Mouse (Mus musculus) kidney, embryonic 14.5 days (tissue): ENCODE measurements around the gene Gm11992. TPM values are rescaled to one million over a fixed set of nuclear protein-coding genes. Genes with fewer than 3 reads are reported as not detected.

Experiments
- ATAC-seq: fragments of 200-750 bp; cut with Nextera tagmentation; 2 replicates; pipeline ENCODE4 v1.8.0; 2017; ENCODE audit warnings: moderate number of reproducible peaks, mild to moderate bottlenecking, moderate TSS enrichment, moderate library complexity; ENCODE audit not compliant: low FRiP score, low TSS enrichment
- H3K27ac ChIP-seq: fragments of 300-500 bp; sonication (generic); 2 replicates; pipeline ENCODE4 v1.5.1; 2014; ENCODE audit warnings: low read depth, mild to moderate bottlenecking, low read length, moderate library complexity, mixed read lengths
- H3K27me3 ChIP-seq: fragments of 300-500 bp; sonication (generic); 2 replicates; pipeline ENCODE4 v1.6.1; 2014; ENCODE audit warnings: mild to moderate bottlenecking, low read length; ENCODE audit not compliant: control insufficient read depth, insufficient read depth
- H3K36me3 ChIP-seq: fragments of 300-500 bp; sonication (generic); 2 replicates; pipeline ENCODE4 v1.6.1; 2014; ENCODE audit warnings: low read length, mixed read lengths; ENCODE audit not compliant: control insufficient read depth, insufficient read depth
- H3K4me1 ChIP-seq: fragments of 300-500 bp; sonication (generic); 2 replicates; pipeline ENCODE4 v1.6.1; 2014; ENCODE audit warnings: low read length, mixed read lengths; ENCODE audit not compliant: control insufficient read depth, insufficient read depth
- H3K4me2 ChIP-seq: fragments of 300-500 bp; sonication (generic); replicated peaks from 2 replicates; pipeline ENCODE4 v1.6.1; 2014; ENCODE audit warnings: low read depth, mild to moderate bottlenecking, low read length
- H3K4me3 ChIP-seq: fragments of 300-500 bp; sonication (generic); 2 replicates; pipeline ENCODE4 v1.5.1; 2014; ENCODE audit warnings: mild to moderate bottlenecking, low read length
- H3K9ac ChIP-seq: fragments of 300-500 bp; sonication (generic); 2 replicates; pipeline ENCODE4 v1.6.1; 2014; ENCODE audit warnings: low read depth, mild to moderate bottlenecking, low read length, moderate library complexity
- H3K9me3 ChIP-seq: fragments of 300-500 bp; sonication (generic); 2 replicates; pipeline ENCODE4 v1.6.1; 2016; ENCODE audit warnings: low read length; ENCODE audit not compliant: control insufficient read depth
- WGBS: fragments of 180-500 bp; shearing (Covaris S2); extraction: QIAGEN DNeasy Blood & Tissue Kit; methylation state at CpG from one replicate; pipeline ENCODE4 v1.1.7; 2014; 5-methylcytosine and 5-hydroxymethylcytosine counted together
- polyA plus RNA-seq: library from polyadenylated mRNA; unstranded; fragments of >200 nt; fragmentation: Nextera tagmentation; extraction: Ambion mirVana; gene quantifications from 2 replicates; pipeline ENCODE4 v1.2.1, GENCODE M21; 2014

Gene Gm11992
- polyA plus RNA-seq, 1 experiment from 2014 or later, result 2.0 TPM

DNA sequence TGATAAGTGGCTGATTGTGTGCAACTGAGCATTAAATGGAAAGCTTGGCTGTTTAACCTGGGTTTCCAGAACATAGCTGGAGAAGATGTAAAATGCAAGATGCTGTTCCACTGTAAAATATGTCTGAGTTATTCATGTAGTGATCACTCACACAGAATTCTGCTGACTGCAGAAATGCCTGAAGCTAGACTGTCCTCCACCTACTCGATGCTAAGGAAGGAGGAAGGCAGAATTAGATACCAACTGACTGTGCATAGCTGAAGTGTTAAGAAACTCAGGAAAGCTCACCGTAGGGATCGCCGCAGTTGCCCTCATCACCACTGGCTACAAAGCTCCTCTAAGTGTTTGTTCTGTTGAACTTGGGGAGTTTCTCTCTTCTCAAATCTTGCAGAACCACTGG lies 9.3 kb downstream of the Gm11992 start:
- Histone ChIP-seq H3K4me1 (no peaks in the 10 kb centered on the region), H3K4me2 (no peak overlapping the region), H3K36me3 (no peaks in the 10 kb centered on the region), H3K9me3 (no peaks in the 10 kb centered on the region), H3K4me3 (no peak overlapping the region), H3K9ac (no peak overlapping the region), H3K27me3 (no peaks in the 10 kb centered on the region), H3K27ac (no peak overlapping the region)
- no peak for ATAC-seq
- WGBS, result 90% methylated on average over 4 of the region's 4 CpGs

DNA sequence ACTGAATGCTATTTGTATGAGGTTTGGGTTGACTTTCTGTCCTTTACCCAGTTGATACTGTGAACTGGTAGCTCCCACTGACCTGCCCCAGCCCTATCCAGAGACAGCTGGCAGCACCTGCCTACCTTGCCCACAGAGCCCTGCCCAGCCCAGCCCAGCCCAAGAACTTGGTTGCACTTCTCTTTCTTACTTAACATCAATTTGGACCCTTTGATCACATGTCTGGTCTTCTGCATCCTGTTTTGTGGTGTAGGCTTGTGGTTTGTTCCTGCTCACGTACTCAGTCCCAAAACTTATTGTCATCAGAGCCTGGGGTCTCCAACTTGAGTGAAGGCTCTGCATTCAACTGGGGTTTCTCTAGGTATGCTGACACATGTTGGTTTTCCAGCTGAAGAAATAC lies 11.6 kb downstream of the Gm11992 start:
- 69% methylated on average over 1 of the region's 1 CpGs for WGBS
- ATAC-seq, result no peak
- Histone ChIP-seq H3K4me2 (no peak overlapping the region), H3K27ac (no peak overlapping the region), H3K4me3 (no peak overlapping the region), H3K9ac (no peak overlapping the region), H3K36me3 (no peaks in the 10 kb centered on the region), H3K9me3 (no peaks in the 10 kb centered on the region), H3K4me1 (no peaks in the 10 kb centered on the region), H3K27me3 (no peaks in the 10 kb centered on the region)

DNA sequence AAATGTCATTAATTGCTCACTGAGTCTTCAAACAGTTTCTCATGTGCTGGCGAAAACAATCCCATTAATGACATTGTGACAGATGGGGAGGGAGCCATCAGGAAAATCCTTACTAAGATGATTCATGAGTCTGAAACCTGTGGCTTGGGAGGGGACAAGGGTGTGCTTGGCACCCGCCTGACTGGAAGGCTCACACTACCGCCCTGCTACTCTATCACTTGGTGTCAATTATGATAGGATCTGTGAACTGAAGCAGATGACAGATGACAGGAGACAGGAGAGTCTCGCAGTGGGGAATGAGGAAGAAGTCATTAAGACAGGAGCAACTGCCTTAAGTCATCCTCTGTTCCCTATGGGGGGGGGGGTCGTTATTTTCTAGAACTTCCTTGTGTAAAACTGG lies 12.1 kb downstream of the Gm11992 start:
- Histone ChIP-seq H3K9ac (no peak overlapping the region), H3K27ac (no peak overlapping the region), H3K4me1 (no peaks in the 10 kb centered on the region), H3K36me3 (no peaks in the 10 kb centered on the region), H3K9me3 (no peaks in the 10 kb centered on the region), H3K27me3 (no peaks in the 10 kb centered on the region), H3K4me2 (no peak overlapping the region), H3K4me3 (no peak overlapping the region)
- 52% methylated on average over 5 of the region's 5 CpGs for WGBS
- ATAC-seq, result no peak

GRCm38 (mm10) chr11:9076444-9076843 lies 28.1 kb downstream of the Gm11992 start:
- no peaks in the 10 kb centered on the region for H3K27me3 ChIP-seq
- H3K4me3 ChIP-seq, result no peak overlapping the region
- no peaks in the 10 kb centered on the region for H3K9me3 ChIP-seq
- WGBS, result 91% methylated on average over 3 of the region's 3 CpGs
- no peaks in the 10 kb centered on the region for H3K36me3 ChIP-seq
- ATAC-seq, result no peak
- no peak overlapping the region for H3K4me2 ChIP-seq
- no peak overlapping the region for H3K27ac ChIP-seq
- no peak overlapping the region for H3K9ac ChIP-seq
- H3K4me1 ChIP-seq, result no peaks in the 10 kb centered on the region

DNA sequence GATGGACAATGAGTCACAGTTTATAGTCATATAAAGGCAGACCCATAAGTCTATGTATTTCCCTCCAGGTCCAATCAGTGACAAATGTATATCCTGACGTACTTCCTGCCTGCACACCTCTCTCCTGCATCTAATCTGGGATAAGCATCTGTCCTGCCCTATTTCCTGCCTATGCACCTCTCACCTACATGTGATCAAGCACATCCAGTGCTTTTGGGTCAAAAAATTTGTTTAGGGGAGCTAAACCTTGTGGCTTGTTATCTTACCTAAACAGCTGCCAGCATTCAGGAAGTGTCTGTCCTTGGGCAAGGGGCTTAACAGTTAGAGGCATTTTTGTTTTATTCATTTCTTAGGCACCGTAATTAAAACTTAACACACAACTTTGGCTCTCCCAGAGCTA lies 64.8 kb downstream of the Gm11992 start:
- no peak overlapping the region for H3K9ac ChIP-seq
- H3K27me3 ChIP-seq, result peaks cover 31% of the 10 kb centered on the region
- H3K36me3 ChIP-seq, result no peaks in the 10 kb centered on the region
- H3K4me2 ChIP-seq, result no peak overlapping the region
- no peaks in the 10 kb centered on the region for H3K9me3 ChIP-seq
- H3K4me1 ChIP-seq, result peaks cover 4% of the 10 kb centered on the region; the same call in 1 of the 2 replicates
- 76% methylated on average over 2 of the region's 2 CpGs for WGBS
- no peak overlapping the region for H3K27ac ChIP-seq
- no peak for ATAC-seq
- H3K4me3 ChIP-seq, result no peak overlapping the region

DNA sequence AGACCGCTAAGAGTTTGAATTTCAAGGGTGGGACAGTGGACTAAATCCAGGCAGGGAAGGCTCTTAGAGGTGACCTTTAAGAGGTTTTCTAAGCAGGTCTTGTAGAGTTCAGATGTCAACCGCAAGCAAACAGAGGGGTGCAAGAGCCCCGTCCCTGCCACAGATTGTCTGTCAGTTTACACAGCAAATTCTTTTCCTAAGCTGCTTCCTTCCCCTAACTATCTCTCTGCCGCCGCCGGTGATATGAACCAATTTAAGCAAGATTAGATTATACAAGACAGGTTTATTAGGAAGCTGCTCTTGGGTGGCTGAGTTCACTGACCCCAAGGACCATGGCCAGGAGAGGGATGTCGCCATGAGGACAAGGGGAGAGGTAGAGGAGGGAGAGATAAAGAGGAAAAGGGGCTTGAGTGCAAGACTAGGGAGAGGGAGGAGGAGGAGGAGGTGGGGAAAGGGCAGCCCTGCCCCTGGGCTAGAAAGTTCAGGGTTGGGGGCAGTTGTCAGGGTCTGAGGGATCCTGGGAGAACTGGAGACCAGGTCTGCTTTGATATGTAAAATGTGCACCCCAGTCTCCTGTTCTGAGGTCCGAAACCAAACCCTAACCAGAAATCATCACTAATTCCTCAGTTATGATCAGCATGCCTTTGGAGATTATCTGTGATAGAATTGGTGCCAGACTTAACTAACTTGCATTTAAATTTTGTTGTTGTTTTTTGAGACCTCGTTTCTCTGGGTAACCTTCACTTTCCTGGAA lies 67.2 kb downstream of the Gm11992 start:
- no peaks in the 10 kb centered on the region for H3K9me3 ChIP-seq
- 10% methylated on average over 9 of the region's 9 CpGs for WGBS
- peaks cover 52% of the 10 kb centered on the region for H3K27me3 ChIP-seq
- H3K36me3 ChIP-seq, result no peaks in the 10 kb centered on the region
- H3K4me3 ChIP-seq, result no peak overlapping the region
- no peak for ATAC-seq
- peaks cover 8% of the 10 kb centered on the region; the same call in 1 of the 2 replicates for H3K4me1 ChIP-seq
- no peak overlapping the region for H3K9ac ChIP-seq
- H3K4me2 ChIP-seq, result no peak overlapping the region; the same call in 1 of the 2 replicates
- no peak overlapping the region for H3K27ac ChIP-seq

- peaks cover 57% of the 10 kb centered on the region for H3K27me3 ChIP-seq
- H3K9me3 ChIP-seq, result no peaks in the 10 kb centered on the region
- H3K4me1 ChIP-seq, result peaks cover 8% of the 10 kb centered on the region; the same call in 1 of the 2 replicates
- no peaks in the 10 kb centered on the region for H3K36me3 ChIP-seq
- H3K27ac ChIP-seq, result no peak overlapping the region
- no peak for ATAC-seq
- no peak overlapping the region for H3K4me3 ChIP-seq
- WGBS, result 2% methylated on average over 10 of the region's 10 CpGs
- peak overlapping the region; percentile 26 for H3K4me2 ChIP-seq
- H3K9ac ChIP-seq, result no peak overlapping the region
These were observed 67.7 kb downstream of the Gm11992 start for GRCm38 (mm10) chr11:9116121-9116520.

GRCm38 (mm10) chr11:9116916-9117315 lies 68.5 kb downstream of the Gm11992 start:
- Histone ChIP-seq H3K9me3 (no peaks in the 10 kb centered on the region), H3K4me1 (peaks cover 8% of the 10 kb centered on the region; the same call in 1 of the 2 replicates), H3K9ac (no peak overlapping the region), H3K4me2 (no peak overlapping the region), H3K27me3 (peaks cover 58% of the 10 kb centered on the region), H3K27ac (no peak overlapping the region), H3K36me3 (no peaks in the 10 kb centered on the region), H3K4me3 (no peak overlapping the region)
- 5% methylated on average over 3 of the region's 3 CpGs for WGBS
- no peak for ATAC-seq

- peaks cover 8% of the 10 kb centered on the region; the same call in 1 of the 2 replicates for H3K4me1 ChIP-seq
- no peak overlapping the region for H3K27ac ChIP-seq
- H3K9ac ChIP-seq, result no peak overlapping the region
- WGBS, result 1% methylated on average over 13 of the region's 13 CpGs
- peak overlapping the region; percentile 88 for H3K4me2 ChIP-seq
- peaks cover 58% of the 10 kb centered on the region for H3K27me3 ChIP-seq
- H3K36me3 ChIP-seq, result no peaks in the 10 kb centered on the region
- peak; percentile 68 for ATAC-seq
- H3K4me3 ChIP-seq, result peak overlapping the region; percentile 34
- no peaks in the 10 kb centered on the region for H3K9me3 ChIP-seq
These were observed 69.1 kb downstream of the Gm11992 start for GRCm38 (mm10) chr11:9117358-9118049.
